Mouse (Mus musculus) heart, postnatal 14 days (tissue): ENCODE measurements around the gene Neurog1. TPM values are rescaled to one million over a fixed set of nuclear protein-coding genes. Genes with fewer than 3 reads are reported as not detected.

ENCODE experiments used
- DNase-seq, 2 experiments: peaks; one replicate each; pipeline ENCODE4 v3.0.0; 2021 to 2022
- intact Hi-C: fragments of 180-260 bp; cut with DNase I; formaldehyde crosslinking; loops from one replicate; pipeline ENCODE4 v1.15.1; 2025
- total RNA-seq, 2 experiments: library from RNA; stranded (reverse); gene quantifications; 2 replicates each; pipeline ENCODE4 v1.2.3; 2021

The Neurog1 gene
- total RNA-seq, 2 experiments from 2014 or later, result not detected

GRCm38 (mm10) chr13:56259021-56259925, 7.3 kb upstream of the Neurog1 start:
- intact Hi-C loops, result no loop called here

GRCm38 (mm10) chr13:56258196-56259020, 6.4 kb upstream of the Neurog1 start:
- no peak for DNase-seq
- intact Hi-C loops, result no loop called here

More at GRCm38 (mm10) chr13:56259021-56259925, 7.3 kb upstream of the Neurog1 start:
- DNase-seq, result no peak

- no peak for DNase-seq
- intact Hi-C loops, result no loop called here
Measured at GRCm38 (mm10) chr13:56257469-56258153, 5.6 kb upstream of the Neurog1 start.

- intact Hi-C loops, result no loop called here
- no peak for DNase-seq
Measured at GRCm38 (mm10) chr13:56256716-56257299, 4.8 kb upstream of the Neurog1 start.

GRCm38 (mm10) chr13:56253379-56253778, 1.4 kb upstream of the Neurog1 start:
- intact Hi-C loops, result no loop called here
- no peak for DNase-seq

- no peak for DNase-seq
- intact Hi-C loops, result no loop called here
Measured at GRCm38 (mm10) chr13:56252783-56253182, 820 bp upstream of the Neurog1 start.

- intact Hi-C loops, result no loop called here
Measured at GRCm38 (mm10) chr13:56251176-56251923, 613 bp downstream of the Neurog1 start.

GRCm38 (mm10) chr13:56250551-56251161, 1.3 kb downstream of the Neurog1 start:
- intact Hi-C loops, result no loop called here
- DNase-seq, result no peak

More at GRCm38 (mm10) chr13:56251176-56251923, 613 bp downstream of the Neurog1 start:
- DNase-seq, result no peak

GRCm38 (mm10) chr13:56249593-56250341, 2.2 kb downstream of the Neurog1 start:
- DNase-seq, result no peak
- intact Hi-C loops, result no loop called here

GRCm38 (mm10) chr13:56243104-56243503, 8.9 kb downstream of the Neurog1 start:
- intact Hi-C loops, result no loop called here
- DNase-seq, result no peak

- no peak for DNase-seq
Measured at GRCm38 (mm10) chr13:56240012-56240770, 11.8 kb downstream of the Neurog1 start.

GRCm38 (mm10) chr13:56237905-56238304, 14.1 kb downstream of the Neurog1 start:
- intact Hi-C loops, result no loop called here
- DNase-seq, result no peak

More at GRCm38 (mm10) chr13:56240012-56240770, 11.8 kb downstream of the Neurog1 start:
- intact Hi-C loops, result no loop called here

- intact Hi-C loops, result no loop called here
- no peak for DNase-seq
Measured at GRCm38 (mm10) chr13:56236194-56236593, 15.8 kb downstream of the Neurog1 start.

- DNase-seq, result no peak
- intact Hi-C loops, result no loop called here
Measured at GRCm38 (mm10) chr13:56228790-56229189, 23.2 kb downstream of the Neurog1 start.

- DNase-seq, result no peak
Measured at GRCm38 (mm10) chr13:56226175-56226954, 25.6 kb downstream of the Neurog1 start.

GRCm38 (mm10) chr13:56223625-56224024, 28.3 kb downstream of the Neurog1 start:
- DNase-seq, result no peak
- intact Hi-C loops, result no loop called here

More at GRCm38 (mm10) chr13:56226175-56226954, 25.6 kb downstream of the Neurog1 start:
- intact Hi-C loops, result no loop called here

- DNase-seq, result no peak
Measured at GRCm38 (mm10) chr13:56222849-56223246, 29.1 kb downstream of the Neurog1 start.

More at GRCm38 (mm10) chr13:56222849-56223246, 29.1 kb downstream of the Neurog1 start:
- intact Hi-C loops, result no loop called here
